Mouse (Mus musculus): ENCODE data around the gene Scgb2b17. TPM values are rescaled to one million over a fixed set of nuclear protein-coding genes. Genes with fewer than 3 reads are reported as not detected.
"Not testable (repeated sequence)": the region's sequence is repeated elsewhere in the genome, so short reads cannot be mapped to it uniquely, and the experiment has no call there.

The Scgb2b17 gene
- polyA plus RNA-seq (2016; fragmentation: Nextera tagmentation; extraction: Ambion mirVana): not detected in 2 replicates

GRCm38 (mm10) chr7:33056461-33056860, at the start of gene Scgb2b17:
TSS of gene Scgb2b17 (minus strand) at chr7:33056561.
- H3K9ac ChIP-seq (replicated peaks); H3K27me3 ChIP-seq; H3K9me3 ChIP-seq; H3K36me3 ChIP-seq; H3K27ac ChIP-seq (replicated peaks); H3K4me1 ChIP-seq; H3K4me3 ChIP-seq; ATAC-seq (ENCODE audit: low FRiP score, low read depth); H3K4me2 ChIP-seq (replicated peaks): not testable (repeated sequence)

GRCm38 (mm10) chr7:33063149-33063548, 6.8 kb upstream of the Scgb2b17 start, which contains the start of gene Scgb1b17:
TSS of gene Scgb1b17 (plus strand) at chr7:33063449.
- H3K27me3 ChIP-seq; H3K4me3 ChIP-seq; H3K9me3 ChIP-seq; H3K36me3 ChIP-seq; H3K4me2 ChIP-seq (replicated peaks); H3K9ac ChIP-seq (replicated peaks); ATAC-seq (ENCODE audit: low FRiP score, low read depth); H3K27ac ChIP-seq (replicated peaks); H3K4me1 ChIP-seq: not testable (repeated sequence)

Other genes with a start within 250 kb of the Scgb2b17 start
- not detected in 2 replicates for gene Scgb2b15, start 226.9 kb downstream of the Scgb2b17 start, polyA plus RNA-seq (2016; fragmentation: Nextera tagmentation; extraction: Ambion mirVana)
- not detected in 2 replicates for gene Scgb1b15, start 220.0 kb downstream of the Scgb2b17 start, polyA plus RNA-seq (2016; fragmentation: Nextera tagmentation; extraction: Ambion mirVana)
- not detected in 2 replicates for gene Scgb1b17, start 6.9 kb upstream of the Scgb2b17 start, polyA plus RNA-seq (2016; fragmentation: Nextera tagmentation; extraction: Ambion mirVana)
- gene Scgb2b18, start 117.3 kb upstream of the Scgb2b17 start, polyA plus RNA-seq (2016; fragmentation: Nextera tagmentation; extraction: Ambion mirVana): not detected in 2 replicates
- gene Scgb1b18, start 129.0 kb upstream of the Scgb2b17 start, polyA plus RNA-seq (2016; fragmentation: Nextera tagmentation; extraction: Ambion mirVana): not detected in 2 replicates
- not detected in 2 replicates for gene Scgb2b19, start 223.8 kb upstream of the Scgb2b17 start, polyA plus RNA-seq (2016; fragmentation: Nextera tagmentation; extraction: Ambion mirVana)
- not detected in 2 replicates for gene Scgb1b19, start 230.7 kb upstream of the Scgb2b17 start, polyA plus RNA-seq (2016; fragmentation: Nextera tagmentation; extraction: Ambion mirVana)

Data from midbrain, embryonic 12.5 days (tissue).